Mouse (Mus musculus) liver, embryonic 12.5 days (tissue): Measurements from ENCODE around the gene Gm33543. TPM values are rescaled to one million over a fixed set of nuclear protein-coding genes. Genes with fewer than 3 reads are reported as not detected.
A peak's percentile ranks its signal among the peaks of the same experiment; 100 is the strongest.

Experiments used
- ATAC-seq: fragments of 200-750 bp; cut with Nextera tagmentation; 2 replicates; pipeline ENCODE4 v1.8.0; 2017; ENCODE audit warnings: moderate number of reproducible peaks, mild to moderate bottlenecking, moderate library complexity
- H3K27ac ChIP-seq: fragments of 300-500 bp; sonication (generic); 2 replicates; pipeline ENCODE4 v1.5.1; 2016; ENCODE audit warnings: mild to moderate bottlenecking
- H3K27me3 ChIP-seq: fragments of 300-500 bp; sonication (generic); replicated peaks from 2 replicates; pipeline ENCODE4 v1.6.1; 2016; ENCODE audit warnings: mild to moderate bottlenecking, moderate library complexity
- H3K36me3 ChIP-seq: fragments of 300-500 bp; sonication (generic); 2 replicates; pipeline ENCODE4 v1.6.1; 2016; ENCODE audit warnings: mild to moderate bottlenecking, moderate library complexity
- H3K4me1 ChIP-seq: fragments of 300-500 bp; sonication (generic); 2 replicates; pipeline ENCODE4 v1.6.1; 2016
- H3K4me2 ChIP-seq: fragments of 300-500 bp; sonication (generic); 2 replicates; pipeline ENCODE4 v1.6.1; 2016; ENCODE audit warnings: mild to moderate bottlenecking, moderate library complexity
- H3K4me3 ChIP-seq: fragments of 300-500 bp; sonication (generic); 2 replicates; pipeline ENCODE4 v1.5.1; 2016; ENCODE audit warnings: mild to moderate bottlenecking, moderate library complexity
- H3K9ac ChIP-seq: fragments of 300-500 bp; sonication (generic); 2 replicates; pipeline ENCODE4 v1.6.1; 2016; ENCODE audit warnings: mild to moderate bottlenecking, moderate library complexity
- H3K9me3 ChIP-seq: fragments of 300-500 bp; sonication (generic); replicated peaks from 2 replicates; pipeline ENCODE4 v1.6.1; 2016; ENCODE audit warnings: mild to moderate bottlenecking, moderate library complexity
- WGBS: fragments of 180-500 bp; shearing (Covaris S2); methylation state at CpG from one replicate; pipeline ENCODE4 v1.1.7; 2016; ENCODE audit not compliant: insufficient replicate concordance; 5-methylcytosine and 5-hydroxymethylcytosine counted together
- polyA plus RNA-seq: library from polyadenylated mRNA; unstranded; fragments of >200 nt; fragmentation: Nextera tagmentation; extraction: Ambion mirVana; gene quantifications from 2 replicates; pipeline ENCODE4 v1.2.1, GENCODE M21; 2016

Gm33543 gene
- polyA plus RNA-seq, 1 experiment from 2014 or later = not detected

DNA sequence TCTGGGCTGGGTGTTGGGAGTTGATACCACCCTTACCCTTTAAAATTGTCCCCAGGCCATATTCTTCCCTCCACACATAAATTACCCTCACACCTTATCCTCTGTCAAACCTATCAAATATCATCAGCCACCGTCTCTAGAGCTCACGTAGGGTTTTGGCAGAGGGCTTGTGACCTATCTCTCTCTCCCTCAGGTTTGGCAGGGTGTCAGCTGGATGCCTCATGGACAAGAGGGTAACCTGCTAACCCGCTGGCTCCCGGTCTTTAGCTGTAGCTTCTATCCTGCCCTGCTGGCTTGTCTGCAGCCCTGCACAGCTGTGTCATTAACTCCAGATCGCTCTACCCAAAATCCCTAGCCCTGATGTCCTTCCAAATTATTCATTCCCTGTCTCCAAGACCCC, 14.4 kb downstream of the Gm33543 start:
- no peaks in the 10 kb centered on the region for H3K36me3 ChIP-seq
- no peaks in the 10 kb centered on the region for H3K4me1 ChIP-seq
- no peaks in the 10 kb centered on the region for H3K27me3 ChIP-seq
- 53% methylated on average over 5 of the region's 5 CpGs for WGBS
- H3K4me3 ChIP-seq = no peak overlapping the region
- no peaks in the 10 kb centered on the region for H3K9me3 ChIP-seq
- no peak overlapping the region for H3K27ac ChIP-seq
- no peak for ATAC-seq
- H3K4me2 ChIP-seq = no peak overlapping the region
- H3K9ac ChIP-seq = no peak overlapping the region

DNA sequence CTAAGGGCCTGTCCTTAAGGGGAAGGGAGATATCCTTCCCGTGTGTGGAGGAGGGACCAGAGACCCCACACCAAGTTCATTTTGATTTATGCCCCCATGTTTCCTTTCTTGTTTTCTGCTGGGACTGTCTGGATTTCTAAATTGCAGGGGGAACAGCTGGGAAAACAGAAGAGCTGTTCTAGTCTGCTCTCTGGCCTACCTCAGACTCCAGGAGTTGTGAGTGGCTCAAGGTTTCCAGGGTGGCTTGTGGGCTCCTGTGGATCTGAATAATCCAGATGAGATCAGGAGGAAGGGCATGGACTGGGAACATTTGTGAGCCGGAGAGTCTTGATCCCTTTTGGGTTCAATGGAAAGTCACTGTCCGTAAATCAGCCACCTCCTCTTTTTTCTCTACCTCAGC, 17.1 kb downstream of the Gm33543 start:
- 63% methylated on average over 3 of the region's 3 CpGs for WGBS
- Histone ChIP-seq H3K9me3 (no peaks in the 10 kb centered on the region), H3K36me3 (no peaks in the 10 kb centered on the region), H3K27me3 (no peaks in the 10 kb centered on the region), H3K9ac (no peak overlapping the region), H3K4me2 (no peak overlapping the region), H3K27ac (no peak overlapping the region), H3K4me3 (no peak overlapping the region), H3K4me1 (no peaks in the 10 kb centered on the region)
- no peak for ATAC-seq

DNA sequence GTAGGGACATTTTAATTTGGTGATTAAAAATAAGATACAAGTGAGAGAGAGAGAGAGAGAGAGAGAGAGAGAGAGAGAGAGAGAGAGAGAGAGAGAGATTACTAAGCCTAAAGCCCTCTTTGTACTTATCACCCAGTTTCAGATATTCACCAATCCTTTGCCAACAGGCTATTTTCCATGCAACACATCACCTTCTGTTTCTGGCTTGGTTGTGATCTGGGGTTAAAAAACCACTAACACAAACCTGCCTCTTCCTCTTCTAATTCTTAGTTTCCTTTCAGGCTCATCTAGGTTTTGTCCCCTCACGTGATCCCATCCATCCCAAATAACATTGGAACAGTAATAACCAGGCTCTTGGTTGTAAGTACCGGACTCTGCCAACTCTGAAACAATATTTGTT, 24.2 kb downstream of the Gm33543 start:
- no peak overlapping the region for H3K27ac ChIP-seq
- no peak for ATAC-seq
- WGBS = 64% methylated on average over 2 of the region's 2 CpGs

DNA sequence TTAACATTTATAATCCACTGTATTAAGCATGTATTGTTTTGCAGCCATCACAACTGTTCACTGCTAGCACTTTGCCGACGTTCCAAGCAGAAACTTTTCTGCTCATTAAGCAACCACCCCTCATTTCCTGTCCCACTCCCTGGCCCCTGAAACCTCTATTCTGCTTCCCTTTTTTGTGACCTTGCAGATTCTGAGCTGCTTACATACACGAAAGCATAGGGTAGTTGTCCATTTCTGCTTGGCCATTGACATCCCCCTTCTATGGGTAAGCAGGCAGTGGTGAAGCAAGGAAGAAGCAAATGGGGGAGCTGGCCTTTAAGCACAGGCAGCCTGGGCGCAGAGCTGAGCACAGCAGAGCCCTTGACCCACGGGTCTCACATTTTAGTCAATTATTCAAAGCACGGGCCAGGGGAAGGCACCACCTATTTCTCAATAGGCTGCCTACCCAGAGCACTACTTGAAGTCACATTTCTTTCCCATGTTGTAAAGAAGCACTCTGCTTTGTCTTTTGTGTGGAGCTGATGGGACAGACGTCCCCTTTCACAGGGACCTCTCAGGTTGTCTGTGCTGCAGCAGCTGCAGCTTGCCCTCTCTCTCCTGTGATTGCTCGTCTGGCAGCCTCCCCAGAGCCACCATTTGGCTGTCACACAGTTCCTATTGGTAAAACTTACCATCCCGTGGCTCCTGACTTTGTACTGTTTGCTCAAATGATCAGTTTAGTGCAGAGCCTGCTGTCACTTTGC, 25.1 kb downstream of the Gm33543 start:
- WGBS = 14% methylated on average over 9 of the region's 9 CpGs
- no peaks in the 10 kb centered on the region for H3K9me3 ChIP-seq
- peak; percentile 44 for ATAC-seq
- H3K4me3 ChIP-seq = no peak overlapping the region
- H3K27me3 ChIP-seq = no peaks in the 10 kb centered on the region
- H3K4me2 ChIP-seq = peak overlapping the region; percentile 17
- no peaks in the 10 kb centered on the region for H3K36me3 ChIP-seq
- peaks cover 10% of the 10 kb centered on the region; the same call in 1 of the 2 replicates for H3K4me1 ChIP-seq
- no peak overlapping the region for H3K9ac ChIP-seq
- H3K27ac ChIP-seq = peak overlapping the region; percentile 39; the same call in 1 of the 2 replicates

More for the DNA sequence above, 24.2 kb downstream of the Gm33543 start:
- Histone ChIP-seq H3K9ac (no peak overlapping the region), H3K27me3 (no peaks in the 10 kb centered on the region), H3K4me2 (no peak overlapping the region), H3K4me3 (no peak overlapping the region), H3K4me1 (peaks cover 10% of the 10 kb centered on the region; the same call in 1 of the 2 replicates), H3K9me3 (no peaks in the 10 kb centered on the region), H3K36me3 (no peaks in the 10 kb centered on the region)

DNA sequence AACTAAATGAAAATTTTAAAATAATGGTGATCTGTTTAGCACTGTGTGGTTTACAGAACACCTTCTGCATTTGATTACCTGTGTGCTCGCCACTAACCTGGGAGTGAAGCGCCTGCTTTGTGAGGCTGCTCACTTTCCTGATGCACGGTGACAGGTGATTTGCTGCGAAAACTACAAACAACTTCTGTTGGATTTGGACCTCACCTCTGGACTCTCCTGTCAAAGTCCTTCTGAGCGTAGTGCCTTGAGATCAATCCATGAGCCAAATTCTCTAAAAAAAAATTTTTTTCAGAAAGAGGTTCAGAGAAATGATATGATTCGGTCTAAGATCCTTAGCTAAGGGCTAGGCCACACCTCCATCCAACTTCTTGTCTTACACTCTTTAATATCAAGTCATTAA, 28.4 kb downstream of the Gm33543 start:
- Histone ChIP-seq H3K9ac (no peak overlapping the region), H3K27me3 (no peaks in the 10 kb centered on the region), H3K27ac (no peak overlapping the region), H3K4me2 (no peak overlapping the region), H3K4me1 (peaks cover 10% of the 10 kb centered on the region; the same call in 1 of the 2 replicates), H3K36me3 (no peaks in the 10 kb centered on the region), H3K4me3 (no peak overlapping the region), H3K9me3 (no peaks in the 10 kb centered on the region)
- ATAC-seq = no peak
- WGBS = 76% methylated on average over 6 of the region's 6 CpGs

DNA sequence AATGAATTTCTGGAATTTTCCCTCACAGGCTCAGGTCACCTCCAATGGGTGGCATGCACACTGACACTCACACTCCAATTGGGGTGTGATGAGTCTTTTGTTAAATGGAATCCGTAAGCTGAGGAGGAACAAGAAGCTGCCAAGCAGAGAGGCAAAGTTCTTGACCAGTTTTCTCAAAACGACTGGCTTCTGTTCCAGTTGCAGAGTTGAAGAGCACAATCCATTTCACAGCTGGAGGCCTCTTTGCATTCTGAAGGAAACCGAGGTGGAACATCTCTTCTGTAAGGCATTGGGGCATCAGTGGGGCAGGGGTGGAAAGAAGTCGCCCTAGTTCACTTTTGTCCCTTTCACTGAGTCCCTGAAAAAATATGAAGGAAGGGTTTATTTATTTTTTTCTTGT, 30.9 kb downstream of the Gm33543 start:
- Histone ChIP-seq H3K27me3 (no peaks in the 10 kb centered on the region), H3K4me2 (no peak overlapping the region), H3K4me3 (no peak overlapping the region), H3K9me3 (no peaks in the 10 kb centered on the region), H3K4me1 (no peaks in the 10 kb centered on the region), H3K27ac (no peak overlapping the region), H3K9ac (no peak overlapping the region), H3K36me3 (no peaks in the 10 kb centered on the region)
- no peak for ATAC-seq
- 64% methylated on average over 4 of the region's 4 CpGs for WGBS

DNA sequence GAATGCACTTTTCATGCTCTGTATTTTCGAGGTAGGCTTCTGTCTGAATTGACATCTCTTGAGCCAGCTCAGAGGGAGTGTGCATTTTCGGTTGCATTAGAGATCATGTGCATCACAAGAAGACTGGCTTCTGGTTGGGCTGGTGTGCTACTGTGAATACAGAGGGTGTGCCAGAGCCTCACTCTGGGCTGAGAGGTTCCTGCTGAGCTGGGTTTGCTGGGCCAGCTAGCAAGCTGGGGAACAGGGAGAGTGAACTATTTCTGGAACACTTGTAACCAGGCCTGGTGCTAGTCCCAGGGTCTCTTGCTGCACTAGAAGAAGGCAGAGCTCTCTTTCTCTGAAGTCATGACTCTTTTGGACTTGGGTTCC, 41.3 kb downstream of the Gm33543 start:
- Histone ChIP-seq H3K27me3 (no peaks in the 10 kb centered on the region), H3K4me2 (no peak overlapping the region), H3K27ac (no peak overlapping the region), H3K9me3 (no peaks in the 10 kb centered on the region; the same call in 1 of the 2 replicates), H3K4me1 (no peaks in the 10 kb centered on the region), H3K4me3 (no peak overlapping the region), H3K36me3 (no peaks in the 10 kb centered on the region), H3K9ac (no peak overlapping the region)
- WGBS = 39% methylated on average over 2 of the region's 2 CpGs
- no peak for ATAC-seq

DNA sequence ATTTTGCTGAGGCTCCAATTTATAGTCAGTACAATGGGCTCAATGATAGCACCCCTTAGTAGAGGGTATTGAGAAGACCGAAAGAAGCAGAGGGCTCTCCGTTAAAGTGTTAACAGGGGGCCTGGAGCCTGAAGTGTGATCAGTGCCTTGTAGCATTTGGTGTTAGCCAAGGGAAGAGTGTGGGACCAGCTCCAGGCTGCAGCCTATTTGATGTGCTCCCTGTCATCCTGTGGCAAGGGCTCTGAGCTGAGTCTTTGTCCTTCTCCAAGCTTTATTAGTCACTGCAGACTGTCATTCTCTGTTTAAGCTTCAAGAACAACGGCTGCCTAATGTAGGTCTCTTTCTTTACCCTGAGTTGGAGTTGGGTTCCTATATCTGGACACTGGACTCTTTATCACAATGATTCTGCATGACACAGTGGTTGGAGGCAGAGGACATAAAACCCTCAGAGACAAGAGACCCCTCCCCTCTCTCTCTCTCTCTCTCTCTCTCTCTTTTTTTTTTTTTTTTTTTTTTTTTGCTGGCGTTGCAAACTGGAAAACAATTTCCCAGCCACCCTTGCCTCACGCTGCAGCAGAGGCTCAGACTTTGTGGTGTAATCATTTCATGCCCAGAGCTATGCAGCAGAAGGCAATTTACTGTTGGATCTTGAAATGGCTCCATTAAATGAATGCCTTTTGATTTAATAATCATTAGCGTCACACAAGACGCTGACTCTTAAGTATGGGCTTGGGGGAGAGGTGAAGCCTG, 41.9 kb downstream of the Gm33543 start:
- Histone ChIP-seq H3K27ac (no peak overlapping the region), H3K4me3 (no peak overlapping the region), H3K27me3 (no peaks in the 10 kb centered on the region), H3K4me1 (no peaks in the 10 kb centered on the region), H3K9me3 (no peaks in the 10 kb centered on the region; the same call in 1 of the 2 replicates), H3K36me3 (no peaks in the 10 kb centered on the region), H3K4me2 (no peak overlapping the region), H3K9ac (no peak overlapping the region)
- WGBS = 66% methylated on average over 7 of the region's 7 CpGs
- ATAC-seq = no peak

DNA sequence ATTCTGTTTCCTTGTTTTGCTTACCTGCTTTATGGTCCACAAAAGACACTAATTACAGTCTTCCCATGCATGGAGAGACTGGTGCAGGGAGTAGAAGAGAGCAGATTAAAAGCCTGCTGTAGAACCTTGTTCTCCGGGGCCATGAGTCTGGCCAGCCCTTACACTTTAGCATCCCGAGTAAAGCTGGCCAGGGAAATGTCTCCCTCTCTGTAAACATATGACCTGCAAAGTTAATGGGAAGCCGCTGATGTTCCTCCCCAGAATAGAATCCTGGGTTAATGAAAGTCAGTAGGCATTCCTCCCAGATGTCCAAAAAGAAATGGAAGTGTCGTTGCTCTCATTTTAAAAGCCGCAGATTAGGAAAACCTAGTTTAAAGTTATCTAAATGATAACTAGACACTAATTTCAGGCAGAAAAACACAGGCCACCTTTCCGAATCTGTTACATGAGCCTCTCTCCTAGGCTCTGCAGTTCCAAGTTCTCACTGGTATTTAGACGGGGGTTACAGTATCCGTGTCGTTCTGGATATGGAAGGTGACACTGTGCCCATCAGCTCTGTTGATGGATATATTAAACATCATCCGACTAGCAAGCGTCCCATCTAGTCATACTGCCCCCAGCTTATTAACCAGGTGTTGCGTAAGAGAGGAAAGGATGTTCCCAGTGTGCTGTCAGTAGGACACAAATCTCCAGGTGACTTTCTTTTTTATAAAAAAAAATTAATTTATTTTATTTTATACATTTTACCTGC, 44.9 kb downstream of the Gm33543 start:
- Histone ChIP-seq H3K4me3 (no peak overlapping the region), H3K4me1 (no peaks in the 10 kb centered on the region), H3K27me3 (no peaks in the 10 kb centered on the region), H3K9ac (no peak overlapping the region), H3K27ac (no peak overlapping the region), H3K36me3 (no peaks in the 10 kb centered on the region), H3K9me3 (no peaks in the 10 kb centered on the region), H3K4me2 (no peak overlapping the region)
- WGBS = 76% methylated on average over 12 of the region's 12 CpGs
- no peak for ATAC-seq

DNA sequence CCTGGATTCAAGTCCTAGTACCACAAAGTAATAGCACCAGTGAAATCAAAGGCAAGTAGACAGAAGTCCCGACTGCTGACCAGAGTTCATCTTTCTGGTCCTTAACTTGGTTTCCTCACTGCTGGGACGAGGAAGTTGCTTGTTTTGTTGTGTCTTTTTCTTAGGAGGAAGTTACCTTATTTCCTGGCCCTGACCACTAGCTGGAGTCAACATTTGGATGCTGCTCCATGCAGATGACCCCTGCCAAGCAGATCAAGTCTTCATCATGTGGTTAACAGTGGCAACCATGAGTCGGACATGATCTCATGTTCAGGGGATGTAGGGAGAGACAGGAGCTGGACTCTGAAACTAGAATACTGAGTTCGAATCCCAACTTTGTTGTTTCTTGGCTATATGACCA, 47.2 kb downstream of the Gm33543 start:
- Histone ChIP-seq H3K4me2 (no peak overlapping the region), H3K4me3 (no peak overlapping the region), H3K36me3 (no peaks in the 10 kb centered on the region), H3K9me3 (no peaks in the 10 kb centered on the region), H3K4me1 (no peaks in the 10 kb centered on the region), H3K27me3 (no peaks in the 10 kb centered on the region), H3K9ac (no peak overlapping the region), H3K27ac (no peak overlapping the region)
- ATAC-seq = no peak
- WGBS = 38% methylated on average over 4 of the region's 4 CpGs

DNA sequence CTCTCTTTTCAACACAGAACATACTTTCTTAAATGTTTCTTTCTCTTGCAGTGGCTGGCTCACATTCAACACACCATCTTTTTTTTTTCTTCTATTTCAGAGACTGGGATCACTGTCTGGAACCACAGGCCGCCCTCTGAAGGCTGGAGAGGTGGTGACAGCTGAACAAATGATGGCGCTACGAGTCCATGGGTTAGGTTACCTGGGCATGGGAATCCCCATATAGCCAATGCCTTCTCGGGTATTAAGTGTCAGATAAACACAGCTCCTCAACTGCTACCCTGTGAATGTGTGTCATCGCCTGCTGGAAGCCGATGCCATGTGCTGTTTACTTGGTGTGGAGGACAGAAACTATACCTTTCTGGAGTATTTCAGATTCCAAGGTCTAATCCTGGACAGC, 48.0 kb downstream of the Gm33543 start:
- no peak overlapping the region for H3K27ac ChIP-seq
- no peaks in the 10 kb centered on the region for H3K4me1 ChIP-seq
- WGBS = 74% methylated on average over 6 of the region's 6 CpGs
- H3K4me2 ChIP-seq = no peak overlapping the region
- H3K9ac ChIP-seq = no peak overlapping the region
- no peaks in the 10 kb centered on the region for H3K36me3 ChIP-seq
- ATAC-seq = no peak
- no peaks in the 10 kb centered on the region for H3K9me3 ChIP-seq
- no peaks in the 10 kb centered on the region for H3K27me3 ChIP-seq
- no peak overlapping the region for H3K4me3 ChIP-seq

DNA sequence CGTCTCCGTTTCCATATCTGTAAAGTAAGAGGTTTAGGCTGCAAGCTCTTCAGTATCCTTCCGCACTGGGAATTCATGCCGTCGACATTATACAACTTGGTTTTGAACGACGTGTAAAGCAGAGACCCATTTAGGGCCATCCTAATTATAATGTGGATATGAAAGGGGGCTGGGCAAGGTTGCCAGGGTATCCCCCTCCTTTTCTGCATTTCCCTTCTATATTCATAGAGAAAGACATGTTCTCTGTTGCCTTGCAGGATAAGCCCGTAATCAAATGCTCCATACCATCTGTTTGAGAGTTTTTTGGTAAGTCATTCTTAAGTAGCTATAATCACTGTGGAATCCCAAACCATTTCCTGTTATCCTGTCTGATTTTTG, 51.3 kb downstream of the Gm33543 start:
- H3K4me1 ChIP-seq = no peaks in the 10 kb centered on the region
- no peak overlapping the region for H3K4me3 ChIP-seq
- WGBS = 78% methylated on average over 8 of the region's 8 CpGs
- no peak for ATAC-seq
- H3K27me3 ChIP-seq = no peaks in the 10 kb centered on the region
- no peak overlapping the region for H3K9ac ChIP-seq
- H3K36me3 ChIP-seq = no peaks in the 10 kb centered on the region
- no peak overlapping the region for H3K27ac ChIP-seq
- H3K9me3 ChIP-seq = no peaks in the 10 kb centered on the region
- H3K4me2 ChIP-seq = no peak overlapping the region
